Mouse (Mus musculus) gonadal fat pad, adult 2 months (tissue): ENCODE results near the gene Purb. TPM values are rescaled to one million over a fixed set of nuclear protein-coding genes. Genes with fewer than 3 reads are reported as not detected.
A peak's percentile ranks its signal among the peaks of the same experiment; 100 is the strongest.
"Not testable (repeated sequence)": the region's sequence is repeated elsewhere in the genome, so short reads cannot be mapped to it uniquely, and the experiment has no call there.

Source experiments
- DNase-seq: peaks from one replicate; pipeline ENCODE4 v3.0.0-alpha.2; 2012; ENCODE audit warnings: low read depth
- polyA plus RNA-seq: library from polyadenylated mRNA; depleted of rRNA; stranded (reverse); fragments of >200 nt; gene quantifications from 2 replicates; pipeline ENCODE4 v1.2.3, GENCODE M21; 2012; rRNA removed

Purb gene
- polyA plus RNA-seq, 1 experiment = 8.3 TPM

- peak; percentile 95 for DNase-seq
Measured at GRCm38 (mm10) chr11:6444077-6444853, 31.5 kb downstream of the Purb start, which contains the start of gene H2afv. Gene H2afv (minus strand): TSS chr11:6444443.

- DNase-seq = no peak
Measured at GRCm38 (mm10) chr11:6443727-6444076, 32.0 kb downstream of the Purb start.

GRCm38 (mm10) chr11:6443102-6443501 lies 32.6 kb downstream of the Purb start:
- DNase-seq = no peak

GRCm38 (mm10) chr11:6442566-6442965 lies 33.2 kb downstream of the Purb start:
- no peak for DNase-seq

- DNase-seq = no peak
Measured at GRCm38 (mm10) chr11:6440171-6440570, 35.5 kb downstream of the Purb start.

GRCm38 (mm10) chr11:6437667-6438066 lies 38.0 kb downstream of the Purb start:
- no peak for DNase-seq

GRCm38 (mm10) chr11:6436442-6436841 lies 39.3 kb downstream of the Purb start:
- no peak for DNase-seq

GRCm38 (mm10) chr11:6430186-6430585 lies 45.5 kb downstream of the Purb start:
- DNase-seq = no peak

GRCm38 (mm10) chr11:6420722-6421350 lies 54.9 kb downstream of the Purb start:
- no peak for DNase-seq

GRCm38 (mm10) chr11:6420283-6420703 lies 55.4 kb downstream of the Purb start:
- DNase-seq = no peak

GRCm38 (mm10) chr11:6419156-6419555 lies 56.6 kb downstream of the Purb start:
- not testable (repeated sequence) for DNase-seq

- DNase-seq = no peak
Measured at GRCm38 (mm10) chr11:6418751-6419150, 57.0 kb downstream of the Purb start.

Other genes with a start within 250 kb of the Purb start
- gene Npc1l1, start 245.8 kb downstream of the Purb start, polyA plus RNA-seq = 2.0 and 3.0 TPM in 2 replicates
- 41.9 and 47.6 TPM in 2 replicates for gene Ddx56, start 208.1 kb downstream of the Purb start, polyA plus RNA-seq
- 254 and 312 TPM in 2 replicates for gene Tmed4, start 201.0 kb downstream of the Purb start, polyA plus RNA-seq
- 141 and 207 TPM in 2 replicates for gene Ogdh, start 184.3 kb downstream of the Purb start, polyA plus RNA-seq
- gene Zmiz2, start 86.8 kb downstream of the Purb start, polyA plus RNA-seq = 26.3 and 43.1 TPM in 2 replicates
- 875 and 1,261 TPM in 2 replicates for gene Ppia, start 60.5 kb downstream of the Purb start, polyA plus RNA-seq
- 40.6 and 43.6 TPM in 2 replicates for gene H2afv, start 31.5 kb downstream of the Purb start, polyA plus RNA-seq
- 9.0 and 12.1 TPM in 2 replicates for gene Myo1g, start 45.0 kb upstream of the Purb start, polyA plus RNA-seq
- 82.3 and 84.2 TPM in 2 replicates for gene Ccm2, start 71.0 kb upstream of the Purb start, polyA plus RNA-seq
- 2.0 and 3.3 TPM in 2 replicates for gene Nacad, start 130.1 kb upstream of the Purb start, polyA plus RNA-seq
- gene Tbrg4, start 150.2 kb upstream of the Purb start, polyA plus RNA-seq = 49.1 and 65.2 TPM in 2 replicates
- gene Wap, start 162.7 kb upstream of the Purb start, polyA plus RNA-seq = 0.29 and 0.78 TPM in 2 replicates
- 164 and 257 TPM in 2 replicates for gene Ramp3, start 182.6 kb upstream of the Purb start, polyA plus RNA-seq